Mouse (Mus musculus): ENCODE data around the gene Snx6. TPM values are rescaled to one million over a fixed set of nuclear protein-coding genes. Genes with fewer than 3 reads are reported as not detected.
"Not testable (repeated sequence)": the region's sequence is repeated elsewhere in the genome, so short reads cannot be mapped to it uniquely, and the experiment has no call there.

Snx6 gene
- total and polyA plus RNA-seq, 3 experiments = 67.3 to 155 (median 85.8) TPM

DNA sequence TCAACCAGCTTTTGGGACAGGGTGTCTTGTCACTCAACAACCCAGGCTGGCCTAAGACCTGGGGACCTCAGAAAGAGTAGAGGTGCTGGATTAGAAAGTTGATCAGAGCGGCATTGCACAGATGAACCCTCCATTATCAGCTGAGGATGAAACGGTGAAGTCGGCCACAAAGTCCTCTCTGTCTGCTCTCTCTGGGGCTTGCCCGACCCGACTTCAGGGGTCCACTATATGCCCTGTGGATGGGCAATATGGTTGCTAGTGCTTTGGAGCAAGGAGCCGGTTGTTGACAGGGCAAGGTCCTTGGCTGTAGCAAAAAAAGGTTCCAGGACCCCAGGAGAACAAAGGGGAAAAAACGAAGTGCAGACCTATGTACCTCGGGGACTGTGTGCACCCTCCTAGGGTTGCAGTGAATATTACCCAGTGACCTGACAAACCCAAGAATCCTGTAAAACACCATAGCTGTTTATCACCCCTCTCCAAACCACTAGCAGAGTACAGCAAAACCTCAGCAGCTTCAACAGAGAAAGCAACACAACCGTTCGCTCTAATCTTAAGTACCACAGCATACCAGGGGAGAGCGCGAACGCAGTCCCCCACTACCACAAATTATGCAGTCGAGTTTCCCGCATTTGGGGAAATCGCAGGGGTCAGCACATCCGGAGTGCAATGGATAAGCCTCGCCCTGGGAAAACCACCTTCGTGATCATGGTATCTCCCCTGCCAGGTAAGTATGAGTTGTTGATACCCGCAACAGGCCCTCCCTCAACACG is 57.4 kb downstream of the Snx6 start:
- H3K4me2 ChIP-seq (ENCODE audit: insufficient read depth, low read depth, poor library complexity, severe bottlenecking); H3K9ac ChIP-seq (ENCODE audit: insufficient read depth, low read depth); dilution Hi-C loops (cut with MboI; ENCODE audit: extremely low pct_ligation_motif_present, extremely low pct_unique_long_range_greater_than_20kb, low sequenced_read_pairs); H3K79me2 ChIP-seq (replicated peaks; ENCODE audit: control insufficient read depth, extremely low read depth, insufficient read depth, poor library complexity, severe bottlenecking); H3K9me3 ChIP-seq (replicated peaks; ENCODE audit: low read length); H3K27ac ChIP-seq (ENCODE audit: insufficient read depth, low read depth); in situ Hi-C loops (cut with MboI; ENCODE audit: low pct_ligation_motif_present, low pct_unique_long_range_greater_than_20kb, low sequenced_read_pairs); H3K4me3 ChIP-seq (replicated peaks in 1 of 3; ENCODE audit: low read depth in 2 of 3, low read length in 2 of 3, poor library complexity in 1 of 3); DNase-seq (ENCODE audit: extremely low read depth); H3K4me1 ChIP-seq (ENCODE audit: control insufficient read depth in 1 of 2, insufficient read depth in 2 of 2); H3K27me3 ChIP-seq (replicated peaks); H3K36me3 ChIP-seq (replicated peaks in 1 of 2; ENCODE audit: control insufficient read depth in 1 of 2, insufficient read depth in 1 of 2, low read length in 1 of 2): not testable (repeated sequence)

DNA sequence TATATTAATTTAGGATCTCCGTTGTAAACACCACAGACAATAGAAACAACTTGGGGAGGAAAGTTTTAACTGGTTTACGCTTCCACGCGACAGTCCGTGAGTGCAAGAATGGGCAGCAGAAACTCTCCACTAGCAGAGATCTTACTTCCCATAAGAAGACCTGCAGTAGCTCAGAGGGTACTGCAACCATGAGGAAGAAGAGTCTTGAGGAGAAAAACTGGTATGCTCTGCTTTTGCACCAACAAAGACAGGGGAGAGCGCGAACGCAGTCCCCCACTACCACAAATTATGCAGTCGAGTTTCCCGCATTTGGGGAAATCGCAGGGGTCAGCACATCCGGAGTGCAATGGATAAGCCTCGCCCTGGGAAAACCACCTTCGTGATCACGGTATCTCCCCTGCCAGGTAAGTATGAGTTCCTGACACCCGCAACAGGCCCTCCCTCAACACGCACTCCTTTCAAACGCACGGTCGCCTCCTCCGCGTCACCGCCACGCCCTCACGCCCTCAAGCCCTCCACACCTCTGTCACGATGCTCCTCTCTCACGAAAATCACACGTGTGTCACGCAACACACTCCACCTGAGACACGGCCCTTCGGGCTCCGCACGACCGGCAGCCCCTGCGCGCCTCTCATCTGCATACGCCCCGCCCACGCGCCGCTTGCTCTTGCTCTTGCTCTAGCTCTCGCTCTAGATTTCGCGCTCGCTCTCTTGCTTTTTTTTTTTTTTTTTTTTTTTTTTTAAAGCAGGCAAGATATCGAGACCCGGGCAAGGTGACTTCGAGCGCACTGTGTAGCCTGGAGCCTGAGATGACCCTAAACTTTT is 61.0 kb downstream of the Snx6 start:
- H3K36me3 ChIP-seq (replicated peaks in 1 of 2; ENCODE audit: control insufficient read depth in 1 of 2, insufficient read depth in 1 of 2, low read length in 1 of 2); H3K4me3 ChIP-seq (replicated peaks in 1 of 3; ENCODE audit: low read depth in 2 of 3, low read length in 2 of 3, poor library complexity in 1 of 3); H3K79me2 ChIP-seq (replicated peaks; ENCODE audit: control insufficient read depth, extremely low read depth, insufficient read depth, poor library complexity, severe bottlenecking); H3K27me3 ChIP-seq (replicated peaks); H3K4me1 ChIP-seq (ENCODE audit: control insufficient read depth in 1 of 2, insufficient read depth in 2 of 2); dilution Hi-C loops (cut with MboI; ENCODE audit: extremely low pct_ligation_motif_present, extremely low pct_unique_long_range_greater_than_20kb, low sequenced_read_pairs); H3K9ac ChIP-seq (ENCODE audit: insufficient read depth, low read depth); DNase-seq (ENCODE audit: extremely low read depth); H3K27ac ChIP-seq (ENCODE audit: insufficient read depth, low read depth); H3K9me3 ChIP-seq (replicated peaks; ENCODE audit: low read length); H3K4me2 ChIP-seq (ENCODE audit: insufficient read depth, low read depth, poor library complexity, severe bottlenecking); in situ Hi-C loops (cut with MboI; ENCODE audit: low pct_ligation_motif_present, low pct_unique_long_range_greater_than_20kb, low sequenced_read_pairs): not testable (repeated sequence)
- peak; percentile 58 for TF ChIP-seq POLR2A (IDR thresholded peaks at IDR 0.05; ENCODE audit: low read depth, low read length)
- TF ChIP-seq POLR2AphosphoS2 (IDR thresholded peaks at IDR 0.05; ENCODE audit: low read depth, low read length) = 0 out of 2 replicates have a peak, but pooled peaks have one; percentile 33
- peak; percentile 83 for TF ChIP-seq ZMIZ1 (IDR thresholded peaks at IDR 0.05; ENCODE audit: low read depth, low read length)
- TF ChIP-seq TBP (conservative IDR thresholded peaks at IDR 0.05; ENCODE audit: low read depth, low read length) = peak; percentile 67
- peak; percentile 34; the same call in 1 of the 2 replicates for TF ChIP-seq ETS1 (conservative IDR thresholded peaks at IDR 0.05; ENCODE audit: low read depth, low read length)

DNA sequence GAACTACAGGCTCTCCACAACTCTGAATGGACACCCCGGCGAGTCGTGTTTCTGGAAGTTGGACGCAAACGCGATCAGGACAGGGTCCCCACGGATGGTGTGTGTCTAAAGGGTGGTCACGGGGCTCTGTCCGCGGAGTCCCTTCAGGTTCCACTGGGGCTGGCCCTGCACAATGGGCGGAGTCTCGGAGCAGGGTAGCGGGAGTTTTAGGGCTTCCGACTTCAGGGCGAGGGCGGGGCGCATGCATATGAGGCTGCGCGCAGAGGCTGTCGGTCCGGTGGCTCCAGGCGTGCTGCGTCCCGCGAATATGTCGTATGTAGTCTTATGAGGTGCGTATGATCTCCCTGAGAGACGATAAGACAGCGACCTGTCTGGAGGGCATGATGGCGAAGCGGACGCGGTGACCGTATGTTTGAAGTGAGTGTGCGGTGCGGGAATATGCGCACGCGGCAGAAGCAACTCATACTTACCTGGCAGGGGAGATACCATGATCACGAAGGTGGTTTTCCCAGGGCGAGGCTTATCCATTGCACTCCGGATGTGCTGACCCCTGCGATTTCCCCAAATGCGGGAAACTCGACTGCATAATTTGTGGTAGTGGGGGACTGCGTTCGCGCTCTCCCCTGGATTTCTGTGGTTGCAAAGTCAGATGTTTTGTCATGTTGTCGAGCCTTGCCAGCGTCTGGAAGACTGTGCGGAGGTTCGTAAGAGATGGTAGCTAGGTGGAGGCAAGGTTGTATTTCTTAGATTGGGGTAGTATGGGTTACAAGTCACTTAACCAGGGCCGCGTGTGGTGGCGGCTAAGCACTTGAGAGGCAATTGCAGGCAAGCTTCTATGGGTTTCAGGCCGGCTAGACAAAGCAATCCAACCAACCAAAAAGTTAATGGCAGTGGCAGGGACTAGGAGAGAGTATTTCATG is 66.1 kb downstream of the Snx6 start:
- dilution Hi-C loops (cut with MboI; ENCODE audit: extremely low pct_ligation_motif_present, extremely low pct_unique_long_range_greater_than_20kb, low sequenced_read_pairs); DNase-seq (ENCODE audit: extremely low read depth): not testable (repeated sequence)

DNA sequence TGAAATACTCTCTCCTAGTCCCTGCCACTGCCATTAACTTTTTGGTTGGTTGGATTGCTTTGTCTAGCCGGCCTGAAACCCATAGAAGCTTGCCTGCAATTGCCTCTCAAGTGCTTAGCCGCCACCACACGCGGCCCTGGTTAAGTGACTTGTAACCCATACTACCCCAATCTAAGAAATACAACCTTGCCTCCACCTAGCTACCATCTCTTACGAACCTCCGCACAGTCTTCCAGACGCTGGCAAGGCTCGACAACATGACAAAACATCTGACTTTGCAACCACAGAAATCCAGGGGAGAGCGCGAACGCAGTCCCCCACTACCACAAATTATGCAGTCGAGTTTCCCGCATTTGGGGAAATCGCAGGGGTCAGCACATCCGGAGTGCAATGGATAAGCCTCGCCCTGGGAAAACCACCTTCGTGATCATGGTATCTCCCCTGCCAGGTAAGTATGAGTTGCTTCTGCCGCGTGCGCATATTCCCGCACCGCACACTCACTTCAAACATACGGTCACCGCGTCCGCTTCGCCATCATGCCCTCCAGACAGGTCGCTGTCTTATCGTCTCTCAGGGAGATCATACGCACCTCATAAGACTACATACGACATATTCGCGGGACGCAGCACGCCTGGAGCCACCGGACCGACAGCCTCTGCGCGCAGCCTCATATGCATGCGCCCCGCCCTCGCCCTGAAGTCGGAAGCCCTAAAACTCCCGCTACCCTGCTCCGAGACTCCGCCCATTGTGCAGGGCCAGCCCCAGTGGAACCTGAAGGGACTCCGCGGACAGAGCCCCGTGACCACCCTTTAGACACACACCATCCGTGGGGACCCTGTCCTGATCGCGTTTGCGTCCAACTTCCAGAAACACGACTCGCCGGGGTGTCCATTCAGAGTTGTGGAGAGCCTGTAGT is 76.4 kb downstream of the Snx6 start:
- H3K4me1 ChIP-seq (ENCODE audit: control insufficient read depth in 1 of 2, insufficient read depth in 2 of 2); H3K27me3 ChIP-seq (replicated peaks); H3K9ac ChIP-seq (ENCODE audit: insufficient read depth, low read depth); H3K27ac ChIP-seq (ENCODE audit: insufficient read depth, low read depth); in situ Hi-C loops (cut with MboI; ENCODE audit: low pct_ligation_motif_present, low pct_unique_long_range_greater_than_20kb, low sequenced_read_pairs); H3K4me2 ChIP-seq (ENCODE audit: insufficient read depth, low read depth, poor library complexity, severe bottlenecking); dilution Hi-C loops (cut with MboI; ENCODE audit: extremely low pct_ligation_motif_present, extremely low pct_unique_long_range_greater_than_20kb, low sequenced_read_pairs); H3K9me3 ChIP-seq (replicated peaks; ENCODE audit: low read length); H3K4me3 ChIP-seq (replicated peaks in 1 of 3; ENCODE audit: low read depth in 2 of 3, low read length in 2 of 3, poor library complexity in 1 of 3); H3K36me3 ChIP-seq (replicated peaks in 1 of 2; ENCODE audit: control insufficient read depth in 1 of 2, insufficient read depth in 1 of 2, low read length in 1 of 2); H3K79me2 ChIP-seq (replicated peaks; ENCODE audit: control insufficient read depth, extremely low read depth, insufficient read depth, poor library complexity, severe bottlenecking); DNase-seq (ENCODE audit: extremely low read depth): not testable (repeated sequence)

More for the DNA sequence above, 66.1 kb downstream of the Snx6 start:
- H3K79me2 ChIP-seq (replicated peaks; ENCODE audit: control insufficient read depth, extremely low read depth, insufficient read depth, poor library complexity, severe bottlenecking); H3K4me3 ChIP-seq (replicated peaks in 1 of 3; ENCODE audit: low read depth in 2 of 3, low read length in 2 of 3, poor library complexity in 1 of 3); H3K9me3 ChIP-seq (replicated peaks; ENCODE audit: low read length); H3K9ac ChIP-seq (ENCODE audit: insufficient read depth, low read depth); in situ Hi-C loops (cut with MboI; ENCODE audit: low pct_ligation_motif_present, low pct_unique_long_range_greater_than_20kb, low sequenced_read_pairs); H3K27ac ChIP-seq (ENCODE audit: insufficient read depth, low read depth); H3K36me3 ChIP-seq (replicated peaks in 1 of 2; ENCODE audit: control insufficient read depth in 1 of 2, insufficient read depth in 1 of 2, low read length in 1 of 2); H3K27me3 ChIP-seq (replicated peaks); H3K4me2 ChIP-seq (ENCODE audit: insufficient read depth, low read depth, poor library complexity, severe bottlenecking); H3K4me1 ChIP-seq (ENCODE audit: control insufficient read depth in 1 of 2, insufficient read depth in 2 of 2): not testable (repeated sequence)

DNA sequence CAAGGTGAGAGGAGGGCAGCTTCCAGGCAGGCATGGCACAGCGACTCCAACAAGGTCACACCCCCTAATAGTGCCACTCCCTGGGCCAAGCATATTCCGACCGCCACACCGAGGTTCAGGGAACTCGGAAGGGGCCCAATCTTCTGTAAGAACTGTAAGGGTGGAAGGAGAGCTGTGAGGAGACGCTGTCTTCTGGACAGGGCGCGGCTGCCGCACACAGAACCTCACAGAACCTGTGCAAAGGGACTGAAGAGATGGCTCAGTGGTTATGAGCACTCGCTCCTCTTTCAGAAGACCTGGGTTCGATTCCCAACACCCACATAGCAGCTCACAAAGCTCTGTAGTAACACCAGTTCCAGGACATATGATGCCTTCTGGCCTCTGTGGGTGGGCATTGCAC is 78.0 kb downstream of the Snx6 start:
- H3K4me1 ChIP-seq (ENCODE audit: control insufficient read depth in 1 of 2, insufficient read depth in 2 of 2); H3K27ac ChIP-seq (ENCODE audit: insufficient read depth, low read depth); H3K4me3 ChIP-seq (replicated peaks in 1 of 3; ENCODE audit: low read depth in 2 of 3, low read length in 2 of 3, poor library complexity in 1 of 3); H3K9ac ChIP-seq (ENCODE audit: insufficient read depth, low read depth); H3K36me3 ChIP-seq (replicated peaks in 1 of 2; ENCODE audit: control insufficient read depth in 1 of 2, insufficient read depth in 1 of 2, low read length in 1 of 2); H3K79me2 ChIP-seq (replicated peaks; ENCODE audit: control insufficient read depth, extremely low read depth, insufficient read depth, poor library complexity, severe bottlenecking); H3K9me3 ChIP-seq (replicated peaks; ENCODE audit: low read length); dilution Hi-C loops (cut with MboI; ENCODE audit: extremely low pct_ligation_motif_present, extremely low pct_unique_long_range_greater_than_20kb, low sequenced_read_pairs); in situ Hi-C loops (cut with MboI; ENCODE audit: low pct_ligation_motif_present, low pct_unique_long_range_greater_than_20kb, low sequenced_read_pairs); DNase-seq (ENCODE audit: extremely low read depth); H3K27me3 ChIP-seq (replicated peaks); H3K4me2 ChIP-seq (ENCODE audit: insufficient read depth, low read depth, poor library complexity, severe bottlenecking): not testable (repeated sequence)
